Mouse (Mus musculus): ENCODE measurements around the gene Nek9.

- TF ChIP-seq POLR2A (IDR thresholded peaks at IDR 0.05; ENCODE audit: low read depth, low read length) (no peak), CTCF (IDR thresholded peaks at IDR 0.05; ENCODE audit: extremely low read depth, insufficient read length, insufficient replicate concordance, low read depth, low read length) (no peak)
Observed at GRCm38 (mm10) chr12:85289157-85290000, 49.8 kb downstream of the Nek9 start.
